Mouse (Mus musculus) heart, adult 11 months (tissue): Measurements from ENCODE around the gene Nudt15.

ENCODE experiments used
- DNase-seq: peaks from one replicate; pipeline ENCODE4 v3.0.0; 2022

The Nudt15 gene

DNA sequence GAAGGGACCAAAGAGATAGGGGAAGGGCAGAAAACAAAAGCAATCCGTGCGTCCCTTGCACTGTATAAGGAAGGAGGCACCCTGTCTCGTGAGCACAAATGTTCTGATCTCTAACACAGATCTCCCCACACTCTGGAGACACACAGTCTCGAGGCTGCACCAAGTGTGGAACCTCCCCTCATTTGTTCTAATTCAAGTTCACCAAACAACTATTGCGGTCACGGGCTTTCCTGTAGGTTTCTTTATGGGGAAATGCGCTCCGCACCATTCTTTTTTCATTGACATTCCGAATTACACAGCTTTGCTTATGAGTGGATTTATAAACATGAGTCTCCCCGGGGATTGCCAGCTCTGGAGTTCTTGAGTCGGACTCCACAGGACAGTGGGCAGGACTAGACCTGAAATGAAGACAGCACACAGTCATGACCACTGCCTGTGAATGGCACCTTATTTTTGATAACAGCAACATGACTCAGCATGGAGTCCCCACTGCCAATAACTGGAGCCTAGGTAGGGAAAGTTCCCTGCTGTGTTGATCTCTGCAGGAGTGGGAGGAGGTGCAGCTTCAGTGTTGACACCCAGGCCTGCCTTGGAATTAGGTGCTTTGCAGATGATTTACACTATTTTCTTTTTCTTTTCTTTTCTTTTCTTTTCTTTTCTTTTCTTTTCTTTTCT lies 40.2 kb downstream of the Nudt15 start:
- DNase-seq, result peak; percentile 93

DNA sequence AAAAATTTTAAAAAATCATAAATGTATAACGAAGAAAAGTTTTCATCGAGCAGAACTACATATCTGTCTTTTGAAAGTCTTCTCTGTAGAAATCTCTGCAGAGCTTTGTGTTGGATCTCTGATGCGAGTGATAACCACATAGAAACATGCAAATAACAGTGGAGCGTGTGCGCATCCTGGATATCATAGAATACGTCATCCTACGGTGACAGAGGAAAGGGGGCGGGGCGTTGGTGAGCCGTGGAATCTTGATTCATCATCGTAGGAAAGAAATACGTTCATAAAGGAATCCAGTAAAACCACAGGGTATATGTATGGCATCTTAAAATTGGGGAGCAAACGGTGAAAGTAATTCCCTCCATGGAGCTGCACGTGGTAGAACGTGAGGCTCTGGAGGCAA lies 40.8 kb downstream of the Nudt15 start:
- DNase-seq, result no peak

DNA sequence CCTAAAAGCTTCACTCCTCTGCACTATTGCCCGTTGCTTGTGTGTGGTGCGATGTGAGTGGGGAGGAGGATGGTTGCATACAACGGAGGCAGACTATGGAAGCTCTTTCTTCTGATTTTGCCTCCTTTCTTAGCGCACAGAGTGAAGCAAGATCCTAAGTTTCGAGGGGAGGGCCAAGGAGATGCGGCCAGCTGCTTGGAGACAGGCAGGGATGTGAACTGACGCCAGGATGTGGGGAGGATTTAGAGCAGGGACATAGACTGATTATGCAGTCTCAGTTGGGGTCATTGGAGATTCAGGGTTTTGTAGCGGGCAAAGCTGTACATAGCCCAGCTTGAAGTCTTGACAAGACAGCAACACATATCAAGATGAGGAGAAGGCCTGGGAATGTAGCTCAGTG lies 41.8 kb downstream of the Nudt15 start:
- DNase-seq, result no peak

DNA sequence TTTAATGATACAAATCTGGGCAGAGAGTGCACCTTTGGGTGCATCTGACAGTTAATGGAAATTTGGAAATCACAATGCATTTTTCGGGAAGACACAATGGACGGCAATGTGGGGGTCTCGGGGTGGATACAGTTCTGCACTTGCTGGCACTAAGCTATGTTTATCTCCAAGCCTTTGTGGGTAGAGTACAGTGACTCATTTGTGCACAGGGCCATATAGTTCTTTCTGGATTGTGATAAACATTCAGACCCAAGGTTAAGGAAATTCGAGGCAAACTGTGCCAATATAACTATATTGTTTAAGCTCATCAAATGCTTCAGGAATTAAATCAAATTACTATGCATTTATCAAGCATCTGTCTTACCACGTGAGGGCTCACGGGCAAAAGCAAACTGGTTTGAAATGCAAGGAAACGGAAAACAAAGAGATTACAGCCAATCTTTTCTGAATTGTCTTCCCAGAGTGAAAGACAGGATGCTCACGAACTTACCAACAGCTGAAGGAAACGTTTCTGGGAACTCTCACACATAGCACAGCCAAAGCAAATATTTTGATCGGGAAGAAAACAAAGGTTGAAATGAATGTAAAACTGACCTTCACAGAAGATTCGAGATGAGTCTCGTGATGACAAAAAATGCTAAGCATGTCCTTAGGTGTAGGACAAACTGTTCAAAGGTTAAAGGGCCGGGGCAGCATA lies 44.7 kb downstream of the Nudt15 start:
- peak; percentile 84 for DNase-seq

DNA sequence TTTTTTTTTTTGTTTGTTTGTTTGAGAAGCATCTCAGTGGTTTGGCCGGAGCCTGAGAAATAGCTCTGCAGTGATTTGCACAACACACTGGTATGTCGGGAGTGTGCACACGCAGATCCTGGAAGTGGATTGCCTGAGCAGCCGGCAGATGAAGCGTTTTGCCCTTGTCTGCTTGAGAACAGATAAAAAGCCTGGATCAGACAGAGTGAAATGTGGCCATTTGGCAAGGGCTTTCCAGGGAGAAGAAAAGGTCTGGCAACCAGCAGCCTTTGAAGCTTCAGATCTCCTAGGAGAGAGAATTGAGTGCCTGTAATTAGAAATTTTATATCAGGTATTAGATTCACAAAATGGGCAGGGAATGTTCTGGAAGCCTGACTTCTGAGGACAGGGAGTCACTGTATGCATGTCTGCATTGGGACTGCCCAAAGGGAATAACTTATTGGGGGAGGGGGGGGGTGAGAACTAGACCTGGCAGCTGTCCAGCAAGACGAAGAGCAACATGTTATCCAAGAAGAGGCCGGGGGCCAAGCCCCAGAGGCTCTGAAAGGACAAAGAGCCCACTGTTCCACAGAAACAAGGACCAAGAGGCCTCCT lies 45.4 kb downstream of the Nudt15 start:
- DNase-seq, result peak; percentile 95

DNA sequence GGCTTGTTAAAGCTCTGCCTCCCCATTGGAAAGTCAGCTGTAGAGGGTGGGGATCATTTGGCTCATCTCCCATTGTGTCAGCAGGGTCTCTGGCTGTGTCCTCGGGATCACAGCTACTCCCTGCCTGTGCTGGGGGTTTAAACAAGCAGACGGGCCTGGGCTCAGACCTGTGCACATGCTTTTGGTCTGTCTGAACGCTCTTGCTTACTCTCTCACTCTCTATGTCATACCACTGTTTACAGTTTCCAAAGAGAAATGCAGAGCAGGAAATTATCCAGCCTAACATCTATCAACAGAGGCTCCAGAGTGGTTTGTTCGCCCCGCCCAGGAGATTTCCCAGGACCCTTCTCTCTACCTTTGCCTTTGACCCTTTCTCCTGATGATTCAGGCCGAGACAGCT lies 46.3 kb downstream of the Nudt15 start:
- peak; percentile 91 for DNase-seq

DNA sequence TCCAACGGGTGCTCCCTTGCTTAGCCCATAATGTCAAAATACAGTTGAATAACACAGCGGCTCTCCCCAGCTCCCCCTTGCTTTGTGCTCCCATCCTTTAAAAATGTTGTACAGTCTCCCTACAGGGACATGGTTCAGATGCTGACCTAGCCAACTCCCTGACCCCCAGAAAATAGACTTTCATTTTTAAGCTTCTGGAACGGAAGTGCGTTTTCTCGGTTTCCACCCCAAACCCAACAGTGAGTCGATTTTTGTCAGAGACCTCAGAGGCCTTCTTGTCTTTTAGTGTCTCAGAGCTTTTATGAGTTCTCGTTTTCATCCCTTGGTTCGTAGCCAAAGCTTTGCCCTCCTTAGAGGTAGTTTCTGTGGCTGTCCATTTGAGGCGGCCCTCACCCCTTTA lies 46.8 kb downstream of the Nudt15 start:
- DNase-seq, result no peak

DNA sequence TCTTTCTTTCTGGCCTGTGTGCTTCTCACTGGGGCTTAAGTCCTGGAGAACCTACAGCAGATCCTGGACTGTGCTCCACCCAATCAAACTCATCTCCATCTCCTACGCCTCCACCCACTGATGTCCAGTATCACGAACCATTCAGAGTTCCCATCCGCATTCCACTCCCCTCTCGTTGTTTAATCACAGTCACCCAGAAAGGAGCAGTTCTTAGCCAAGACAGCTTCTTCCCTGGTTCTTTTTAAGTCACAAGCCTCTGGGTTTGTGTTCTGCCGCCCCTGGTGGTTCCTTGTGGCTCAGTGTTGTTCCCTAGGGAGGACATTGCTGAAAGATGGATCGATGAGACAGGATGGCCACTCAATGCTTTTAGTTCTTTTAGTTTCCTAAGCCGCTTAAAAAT lies 52.3 kb downstream of the Nudt15 start:
- peak; percentile 92 for DNase-seq

DNA sequence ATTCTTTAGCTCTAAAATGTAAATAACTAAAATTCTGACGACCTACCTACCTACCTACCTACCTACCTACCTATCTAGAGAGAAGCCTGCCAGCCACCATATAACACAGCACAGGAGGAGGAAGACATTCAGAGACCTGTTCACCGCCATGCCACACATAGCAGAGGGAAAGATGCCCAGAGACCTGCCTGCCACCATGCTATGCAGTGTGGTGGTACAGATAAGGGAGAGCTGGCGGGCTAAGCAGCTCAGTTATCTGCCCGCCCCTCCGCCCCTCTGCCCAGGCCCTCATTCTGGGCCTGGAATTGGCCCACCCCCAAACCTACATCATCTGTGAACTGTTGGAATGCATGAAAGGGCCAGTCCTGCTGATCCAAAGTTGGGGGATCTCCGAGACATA lies 53.9 kb downstream of the Nudt15 start:
- DNase-seq, result peak; percentile 61

DNA sequence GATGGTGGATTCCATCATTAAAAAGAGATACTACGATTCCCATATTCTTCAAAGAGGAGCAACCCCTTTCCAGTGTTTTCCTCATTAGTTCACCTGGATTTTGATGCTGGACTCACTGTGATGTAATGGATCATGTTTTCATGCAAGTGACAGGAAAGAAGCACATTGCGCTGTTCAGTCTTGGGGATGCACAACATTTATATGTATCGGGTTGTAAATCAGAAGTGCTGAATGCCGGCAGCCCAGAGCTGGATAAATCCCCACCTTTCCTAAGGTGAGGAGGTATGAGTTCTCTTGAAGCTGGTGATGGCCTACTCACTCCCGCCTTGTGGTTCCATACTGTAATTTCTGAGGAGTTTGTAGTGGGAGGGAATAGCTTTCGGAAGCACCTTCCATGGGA lies 54.7 kb downstream of the Nudt15 start:
- peak; percentile 81 for DNase-seq

DNA sequence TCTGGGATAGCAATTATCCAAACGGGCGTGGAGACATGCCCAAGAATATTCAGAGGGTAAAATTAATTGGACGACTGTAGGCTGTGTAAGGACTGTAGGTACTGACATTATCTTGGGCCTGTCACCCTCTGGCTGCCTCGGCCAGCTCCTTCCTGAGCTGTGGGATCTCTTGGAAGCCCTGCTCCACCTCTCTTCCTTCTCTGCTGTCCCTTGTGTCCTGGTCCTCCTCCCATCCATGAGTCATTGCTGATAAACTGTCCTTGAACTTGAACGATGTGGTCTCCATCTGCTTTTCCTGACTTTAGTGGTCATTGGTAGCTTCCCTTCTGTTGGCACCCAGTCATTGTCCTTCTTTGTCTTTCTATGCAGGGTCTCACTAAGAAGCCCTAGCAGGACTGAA lies 61.4 kb downstream of the Nudt15 start:
- DNase-seq, result peak; percentile 96

DNA sequence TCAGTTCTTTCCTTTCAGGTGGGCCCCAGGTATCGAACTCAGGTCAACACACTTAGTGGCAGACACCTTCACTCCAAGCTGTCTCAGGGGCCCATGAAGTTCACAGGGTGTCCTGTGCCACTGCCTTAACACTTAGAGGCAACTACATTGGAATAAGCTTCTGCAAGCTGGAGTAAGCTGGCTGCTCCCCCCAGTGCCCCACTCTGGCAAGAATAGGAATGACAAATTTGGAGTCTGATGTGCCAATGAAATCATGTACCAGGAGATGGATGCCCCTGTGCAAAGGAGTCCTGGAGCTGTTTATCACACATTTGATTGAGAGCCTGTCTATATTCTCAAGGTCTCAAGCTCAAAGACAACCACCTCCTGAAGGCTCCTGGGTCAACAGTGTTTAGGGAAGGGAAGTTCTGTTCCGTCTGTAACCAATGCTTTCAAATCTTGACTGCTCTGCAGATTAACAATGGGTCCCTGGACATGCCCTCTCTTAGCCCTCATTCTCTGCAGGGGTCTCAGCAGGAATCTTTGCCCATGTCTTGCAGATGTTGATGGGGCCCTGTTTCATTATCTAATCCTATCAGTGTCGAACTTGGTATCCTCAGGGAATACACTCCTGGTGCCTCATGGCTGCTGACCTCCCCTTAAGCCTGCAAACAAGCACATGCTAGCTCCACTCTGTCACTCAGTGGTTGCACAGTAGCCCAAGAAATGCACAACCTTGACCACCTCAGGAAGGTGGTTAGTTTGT lies 63.5 kb downstream of the Nudt15 start:
- peak; percentile 68 for DNase-seq

DNA sequence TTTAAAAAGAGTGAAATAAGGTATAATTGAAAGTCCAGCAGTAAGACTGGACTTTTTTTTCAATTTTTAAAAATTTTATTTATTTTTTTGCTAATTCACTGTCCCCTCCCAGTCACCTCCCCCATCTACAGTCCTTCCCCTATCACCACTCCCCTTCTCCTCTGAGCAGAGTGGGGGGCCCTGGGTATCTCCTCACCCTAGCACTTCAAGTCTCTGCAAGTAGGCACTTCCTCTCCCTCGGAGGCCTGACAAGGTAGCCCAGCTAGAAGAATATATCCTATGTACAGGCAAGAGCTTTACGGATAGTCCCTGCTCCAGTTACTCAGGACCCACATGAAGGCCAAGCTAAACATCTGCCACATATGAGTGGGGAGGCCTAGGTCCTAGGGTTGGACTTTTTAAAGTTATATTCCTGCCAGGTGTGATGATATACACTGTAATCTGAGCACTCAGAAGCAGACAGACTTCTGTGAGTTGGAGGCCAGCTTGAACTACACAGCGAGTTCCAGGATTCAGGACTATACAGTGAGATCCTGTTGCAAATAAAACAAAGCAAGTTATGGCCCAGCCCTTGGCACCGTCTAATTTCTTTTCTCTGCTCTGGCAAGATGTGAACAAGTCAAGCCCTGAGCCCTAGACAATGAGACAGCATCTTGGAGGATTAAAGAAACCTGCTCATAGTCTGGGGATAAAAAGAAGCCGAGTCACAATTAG lies 64.4 kb downstream of the Nudt15 start:
- DNase-seq, result peak; percentile 50

DNA sequence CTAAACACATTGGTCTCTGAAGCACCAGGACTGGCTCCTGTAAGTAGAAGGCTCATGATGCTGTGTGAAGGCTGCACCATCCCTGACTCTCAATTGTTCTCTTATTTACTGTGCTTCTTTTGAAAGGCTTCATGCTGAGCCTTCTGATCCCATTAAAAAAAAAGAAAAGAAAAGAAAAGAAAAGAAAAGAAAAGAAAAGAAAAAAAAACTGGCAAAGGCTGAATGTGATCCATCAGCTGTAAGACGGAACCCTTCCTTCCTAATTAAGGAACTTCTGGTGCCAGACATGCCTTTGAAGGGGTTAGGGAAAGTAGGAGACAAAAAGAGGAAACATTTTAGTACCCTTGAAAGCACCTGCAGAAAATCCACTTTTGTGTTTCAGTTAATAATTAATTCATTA lies 68.3 kb downstream of the Nudt15 start:
- peak; percentile 27 for DNase-seq

DNA sequence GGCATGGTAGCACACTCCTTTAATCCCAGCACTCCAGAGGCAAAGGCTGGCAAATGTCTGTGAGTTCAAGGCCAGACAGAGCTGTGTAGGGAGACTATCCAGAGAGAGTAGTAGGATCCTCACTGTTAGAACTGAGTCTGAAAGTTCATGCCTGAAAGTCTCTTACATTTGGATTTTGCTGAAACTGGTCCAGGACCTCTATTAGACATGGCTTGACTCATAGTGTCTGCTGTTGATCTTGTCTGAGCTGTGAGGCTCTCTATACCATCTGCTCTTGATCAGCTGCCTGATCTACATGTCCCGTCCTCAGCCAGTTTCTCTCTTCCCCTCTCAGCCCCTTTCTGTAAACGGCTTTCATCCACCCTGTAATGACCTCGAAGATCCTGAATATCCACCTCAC lies 69.7 kb downstream of the Nudt15 start:
- DNase-seq, result no peak

DNA sequence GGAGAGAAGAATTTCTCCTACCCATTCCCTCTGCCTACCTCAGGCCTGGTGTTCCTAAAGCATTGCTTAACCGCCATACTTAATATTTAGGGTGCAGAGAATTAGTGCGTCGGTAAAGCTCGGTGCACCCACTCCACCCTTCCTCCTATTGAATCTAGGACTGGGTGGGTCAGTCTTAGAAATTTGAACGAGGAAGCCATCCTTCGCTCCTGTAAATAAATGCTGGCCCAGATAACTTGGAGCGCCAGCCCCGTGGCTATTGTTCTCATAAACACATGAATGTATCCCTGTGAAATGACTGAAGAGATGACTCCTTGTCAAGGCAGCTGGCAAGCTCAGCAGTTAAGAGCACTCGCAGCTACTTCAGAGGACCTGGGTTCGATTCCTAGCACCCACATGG lies 71.0 kb downstream of the Nudt15 start:
- peak; percentile 96 for DNase-seq

DNA sequence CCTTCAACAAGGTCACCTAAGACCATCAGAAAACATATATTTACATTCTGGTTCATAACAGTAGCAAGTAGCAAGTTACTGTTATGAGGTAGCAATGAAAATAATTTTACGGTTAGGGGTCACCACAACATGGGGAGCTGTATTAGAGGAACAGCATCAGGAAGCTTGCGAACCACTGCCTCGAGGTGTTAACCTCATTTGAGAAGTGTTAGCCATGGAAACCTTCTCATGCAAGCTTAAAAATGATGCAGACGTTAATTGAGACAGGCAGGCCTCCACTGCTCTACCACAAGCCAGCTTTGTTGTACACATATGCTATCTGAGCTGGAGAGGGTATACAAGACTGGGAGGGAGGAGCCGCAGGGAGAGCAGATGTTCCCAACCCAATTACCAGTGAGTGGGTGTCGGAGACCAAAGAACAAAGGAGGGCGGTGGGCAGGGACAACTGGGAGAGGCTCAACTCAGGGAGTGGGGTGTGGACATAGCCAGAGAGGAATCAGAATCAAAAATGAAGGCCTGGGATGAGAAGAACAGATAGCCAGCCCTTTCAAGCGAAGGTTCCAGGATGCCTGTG lies 71.6 kb downstream of the Nudt15 start:
- DNase-seq, result peak; percentile 96

DNA sequence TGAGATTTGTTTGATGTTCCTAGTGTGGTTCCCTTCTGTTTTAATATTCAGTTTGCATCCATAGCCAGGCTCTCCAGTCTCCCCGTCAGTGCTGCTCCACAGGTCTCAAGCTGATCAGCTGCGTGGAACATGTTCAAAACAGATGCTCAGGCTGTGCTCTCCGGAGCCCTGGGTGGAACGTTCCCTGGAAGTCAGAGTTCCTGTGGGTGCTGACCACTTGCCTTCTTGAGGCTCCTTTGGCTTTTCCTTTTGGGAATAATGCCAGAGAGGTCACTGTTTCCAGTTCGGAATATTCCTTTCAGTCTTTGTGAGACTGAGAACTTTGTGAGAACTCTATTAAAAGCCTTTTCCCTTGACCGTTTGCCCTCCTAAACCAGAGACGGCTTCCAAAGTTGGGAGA lies 72.5 kb downstream of the Nudt15 start:
- peak; percentile 98 for DNase-seq

DNA sequence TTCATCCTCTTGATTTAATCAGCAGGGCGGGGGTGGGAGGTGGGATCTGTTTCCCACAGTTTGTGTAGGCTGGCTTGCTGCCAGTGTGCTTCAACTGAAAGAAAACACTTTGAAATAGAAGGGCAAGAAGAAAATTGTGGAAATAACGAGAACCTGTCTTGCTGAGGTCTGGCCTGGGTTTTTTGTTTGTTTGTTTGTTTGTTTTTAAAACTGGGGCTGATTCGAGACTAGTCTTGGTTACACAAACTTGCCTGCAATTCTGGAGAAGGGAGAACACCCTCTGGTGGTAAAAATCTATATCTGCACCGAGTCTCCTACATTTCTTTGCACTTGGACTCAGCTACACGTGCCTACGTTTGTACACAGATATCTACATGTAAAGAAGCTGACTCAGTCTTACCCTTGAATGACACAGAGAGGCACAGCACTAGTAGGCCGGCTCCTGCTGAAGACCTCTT lies 73.4 kb downstream of the Nudt15 start:
- DNase-seq, result no peak

DNA sequence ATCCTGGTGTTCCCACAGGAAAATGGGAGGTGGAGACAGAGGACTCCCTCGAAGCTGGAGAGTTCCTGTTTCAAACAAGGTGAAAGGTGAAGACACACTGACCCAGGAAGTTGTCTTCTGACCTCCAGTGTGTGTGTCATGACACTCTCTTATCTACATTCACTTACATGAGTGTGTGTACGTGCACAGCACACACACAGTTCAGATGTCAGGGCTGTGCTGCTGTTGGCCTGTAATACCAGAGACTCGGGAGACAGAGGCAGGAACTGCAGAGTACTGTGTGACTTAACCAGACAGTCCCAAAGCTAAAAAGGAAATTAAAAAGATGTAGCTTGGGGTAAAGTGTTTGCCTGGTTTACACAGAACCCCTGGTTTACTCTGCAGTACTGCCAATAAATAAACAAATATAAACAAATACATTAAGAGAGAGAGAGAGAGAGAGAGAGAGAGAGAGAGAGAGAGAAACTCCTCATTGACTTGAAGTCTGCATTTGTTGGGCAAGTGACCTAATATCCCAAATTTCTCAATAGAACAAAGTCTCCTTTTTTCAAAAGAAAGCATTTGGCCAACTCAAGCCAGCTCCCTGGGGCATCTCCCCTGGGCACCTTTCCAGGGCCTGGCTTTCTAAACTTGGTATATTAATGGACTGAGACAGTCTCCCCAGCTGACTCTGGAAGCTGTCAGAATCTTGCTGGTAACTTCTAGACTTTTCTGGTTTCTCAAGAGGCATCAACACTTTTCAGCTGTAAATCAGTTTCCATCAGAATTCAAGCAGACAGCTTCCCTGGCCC lies 74.2 kb downstream of the Nudt15 start:
- peak; percentile 95 for DNase-seq

DNA sequence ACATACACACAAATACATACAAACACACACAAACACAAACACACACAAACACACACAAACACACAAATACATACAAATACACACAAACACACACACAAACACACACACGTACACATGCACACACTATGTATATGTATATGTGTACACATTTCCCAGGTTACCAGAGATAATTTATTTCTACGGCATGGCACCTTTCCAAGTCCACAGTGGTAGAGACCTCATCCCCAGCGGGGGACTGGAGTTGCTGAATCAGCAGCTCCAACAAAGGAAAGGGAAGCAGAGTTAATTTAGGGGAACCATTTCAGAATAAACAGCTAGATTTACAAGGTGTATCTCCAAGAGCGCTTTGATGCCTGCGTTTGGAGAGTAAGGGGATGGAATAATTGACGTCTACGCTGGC lies 75.8 kb downstream of the Nudt15 start:
- DNase-seq, result no peak

DNA sequence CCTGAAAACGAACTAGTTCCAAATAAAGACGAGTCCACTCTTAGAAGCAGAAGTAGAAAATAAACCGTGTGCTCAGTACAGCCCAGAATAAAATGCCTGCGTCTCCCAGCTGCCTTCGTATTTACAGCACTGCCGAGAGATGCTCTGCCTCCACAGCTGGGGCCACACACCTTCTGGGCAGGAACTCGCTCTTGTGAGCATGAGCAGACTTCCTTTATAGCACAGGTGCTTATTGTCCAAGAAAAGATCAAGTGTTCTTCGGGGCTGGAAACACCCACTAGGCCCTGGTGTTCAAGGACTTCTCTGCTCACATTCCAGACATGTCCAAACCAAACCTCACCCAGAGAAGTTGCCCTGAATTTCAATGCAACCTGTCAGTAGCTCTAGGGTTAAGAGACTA lies 77.4 kb downstream of the Nudt15 start:
- no peak for DNase-seq
